Mouse (Mus musculus): ENCODE results near the gene Mtmr1. TPM values are rescaled to one million over a fixed set of nuclear protein-coding genes. Genes with fewer than 3 reads are reported as not detected.

The Mtmr1 gene
- 6.1 and 6.8 TPM in 2 replicates for polyA plus RNA-seq (2012; rRNA removed)

GRCm38 (mm10) chrX:71364554-71364991 is at the start of gene Mtmr1:
TSS of gene Mtmr1 (plus strand) at chrX:71364760.

Other genes starting within 250 kb of the Mtmr1 start
- 0.69 TPM in 2 replicates for gene Mtm1, start 154.0 kb upstream of the Mtmr1 start, polyA plus RNA-seq (2012; rRNA removed)
- 13.2 and 18.5 TPM in 2 replicates for gene Cd99l2, start 128.1 kb downstream of the Mtmr1 start, polyA plus RNA-seq (2012; rRNA removed)
- gene Hmgb3, start 191.2 kb downstream of the Mtmr1 start, polyA plus RNA-seq (2012; rRNA removed): 19.4 and 44.1 TPM in 2 replicates